Mouse (Mus musculus) neural tube, embryonic 12.5 days (tissue): ENCODE measurements around the gene Rag1. TPM values are rescaled to one million over a fixed set of nuclear protein-coding genes. Genes with fewer than 3 reads are reported as not detected.
A peak's percentile ranks its signal among the peaks of the same experiment; 100 is the strongest.

ENCODE experiments used
- ATAC-seq: fragments of 200-750 bp; cut with Nextera tagmentation; 2 replicates; pipeline ENCODE4 v1.8.0; 2017; ENCODE audit warnings: low read depth, mild to moderate bottlenecking, moderate TSS enrichment, moderate library complexity; ENCODE audit not compliant: low FRiP score
- H3K27ac ChIP-seq: fragments of 300-500 bp; sonication (generic); 2 replicates; pipeline ENCODE4 v1.5.1; 2016
- H3K27me3 ChIP-seq: fragments of 300-500 bp; sonication (generic); replicated peaks from 2 replicates; pipeline ENCODE4 v1.6.1; 2016; ENCODE audit warnings: mild to moderate bottlenecking
- H3K36me3 ChIP-seq: fragments of 300-500 bp; sonication (generic); 2 replicates; pipeline ENCODE4 v1.6.1; 2016; ENCODE audit warnings: mild to moderate bottlenecking
- H3K4me1 ChIP-seq: fragments of 300-500 bp; sonication (generic); 2 replicates; pipeline ENCODE4 v1.6.1; 2016
- H3K4me2 ChIP-seq: fragments of 300-500 bp; sonication (generic); replicated peaks from 2 replicates; pipeline ENCODE4 v1.6.1; 2016; ENCODE audit warnings: mild to moderate bottlenecking
- H3K4me3 ChIP-seq: fragments of 300-500 bp; sonication (generic); 2 replicates; pipeline ENCODE4 v1.5.1; 2016
- H3K9ac ChIP-seq: fragments of 300-500 bp; sonication (generic); 2 replicates; pipeline ENCODE4 v1.6.1; 2016; ENCODE audit warnings: mild to moderate bottlenecking
- H3K9me3 ChIP-seq: fragments of 300-500 bp; sonication (generic); 2 replicates; pipeline ENCODE4 v1.6.1; 2016; ENCODE audit warnings: mild to moderate bottlenecking
- WGBS: fragments of 180-500 bp; shearing (Covaris S2); methylation state at CpG from one replicate; pipeline ENCODE4 v1.1.7; 2016; 5-methylcytosine and 5-hydroxymethylcytosine counted together
- polyA plus RNA-seq: library from polyadenylated mRNA; unstranded; fragments of >200 nt; fragmentation: Nextera tagmentation; extraction: Ambion mirVana; gene quantifications from 2 replicates; pipeline ENCODE4 v1.2.1, GENCODE M21; 2016

Rag1 gene
- polyA plus RNA-seq: 0.10 TPM in 2 replicates

DNA sequence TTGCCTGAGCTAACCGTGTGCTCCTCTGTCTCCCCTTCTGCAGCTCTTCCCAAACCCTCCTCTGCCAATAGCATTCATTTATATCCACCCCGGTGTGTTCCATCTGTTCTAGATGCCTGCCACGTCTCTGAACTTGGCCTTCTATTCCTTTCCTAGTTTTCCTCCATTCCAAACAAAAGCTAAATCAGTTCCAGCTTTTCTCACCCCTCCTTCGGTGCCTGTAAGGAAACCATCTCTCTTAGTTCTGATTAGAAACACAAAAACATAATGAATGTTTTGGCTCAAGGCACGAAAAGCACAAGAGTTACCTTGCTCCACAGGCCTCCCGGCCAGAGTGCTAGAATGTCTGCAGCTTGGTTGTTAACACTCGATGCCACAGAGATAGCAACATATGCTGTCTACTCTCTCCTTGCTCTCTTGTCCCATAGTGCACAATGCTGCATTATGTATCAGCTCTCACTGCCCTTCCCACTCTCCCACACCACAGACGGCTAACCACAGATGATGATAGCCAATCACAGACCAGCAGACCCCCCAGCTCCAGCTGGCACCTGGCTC, at the start of gene Rag1, which contains the start of gene B230118H07Rik:
Gene Rag1, minus strand, starts transcription at position 388 of the 558 bp plus-strand sequence.
Gene B230118H07Rik, minus strand, starts transcription at position 419 of the 558 bp plus-strand sequence.
- no peaks in the 10 kb centered on the region for H3K27me3 ChIP-seq
- 0 out of 2 replicates have a peak, but pooled peaks cover 3% of the 10 kb centered on the region for H3K4me1 ChIP-seq
- WGBS: 52% methylated on average over 8 of the region's 8 CpGs
- no peak within 1 kb of the TSS for H3K4me3 ChIP-seq
- H3K9me3 ChIP-seq: no peaks in the 10 kb centered on the region
- no peak within 1 kb of the TSS for H3K4me2 ChIP-seq
- H3K9ac ChIP-seq: no peak within 1 kb of the TSS
- ATAC-seq: no peak
- H3K36me3 ChIP-seq: no peaks in the 10 kb centered on the region
- no peak within 1 kb of the TSS for H3K27ac ChIP-seq

DNA sequence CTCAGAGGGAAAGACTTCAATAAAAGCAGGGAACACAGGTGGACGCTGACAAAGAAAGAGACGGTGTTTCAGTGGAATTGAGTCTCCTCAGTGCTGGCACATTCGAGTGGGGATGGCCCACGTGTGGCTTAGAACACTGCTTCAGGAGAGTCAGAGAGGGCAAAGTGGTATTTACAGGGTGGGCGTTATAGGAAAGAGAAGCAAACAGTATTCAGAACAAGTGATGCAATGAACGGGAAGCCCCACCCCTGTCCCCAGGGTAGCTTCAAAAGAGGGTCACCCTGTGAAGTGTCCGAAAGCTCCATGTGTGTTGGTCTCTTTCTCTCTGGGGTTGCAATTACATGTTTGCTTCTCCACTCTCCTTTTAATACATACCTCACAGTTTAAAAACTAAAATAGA, 46.3 kb upstream of the Rag1 start:
- WGBS: 89% methylated on average over 7 of the region's 7 CpGs
- Histone ChIP-seq H3K27ac (no peak overlapping the region), H3K9me3 (no peaks in the 10 kb centered on the region), H3K27me3 (no peaks in the 10 kb centered on the region), H3K36me3 (peaks cover 54% of the 10 kb centered on the region), H3K9ac (no peak overlapping the region), H3K4me3 (no peak overlapping the region), H3K4me1 (no peaks in the 10 kb centered on the region), H3K4me2 (no peak overlapping the region)
- no peak for ATAC-seq

DNA sequence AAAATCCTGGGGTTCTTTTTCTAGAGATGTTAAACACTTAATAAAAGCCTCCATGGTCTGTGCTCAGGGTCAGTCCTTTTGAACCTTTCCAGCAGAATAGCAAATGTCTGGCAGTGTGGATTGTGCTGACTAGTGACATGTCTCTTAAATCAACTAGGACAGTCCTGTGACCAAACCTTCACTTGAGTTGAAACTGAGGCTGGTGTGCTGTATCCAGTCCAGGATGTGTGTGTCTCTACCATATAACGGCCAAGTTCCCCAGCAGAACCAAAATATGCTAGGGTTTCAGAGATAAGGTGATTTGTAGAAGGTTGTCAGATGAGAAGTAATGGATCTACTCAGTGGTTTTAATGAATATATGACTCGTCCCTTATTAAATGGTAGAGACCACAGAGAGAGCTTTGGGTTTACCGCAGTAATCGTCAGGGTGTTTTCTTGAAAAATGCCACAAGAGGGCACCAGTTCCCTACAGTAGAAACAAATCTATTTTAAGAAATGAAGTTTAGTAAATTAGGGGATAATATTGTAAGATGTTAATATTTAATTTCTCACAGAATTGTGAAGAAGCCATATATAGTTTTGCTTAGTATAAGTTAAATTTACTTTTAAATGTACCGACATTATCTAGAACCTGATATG, 44.4 kb upstream of the Rag1 start:
- Histone ChIP-seq H3K4me2 (no peak overlapping the region), H3K9ac (no peak overlapping the region), H3K27me3 (no peaks in the 10 kb centered on the region), H3K27ac (no peak overlapping the region), H3K36me3 (peaks cover 57% of the 10 kb centered on the region), H3K9me3 (no peaks in the 10 kb centered on the region), H3K4me3 (no peak overlapping the region), H3K4me1 (no peaks in the 10 kb centered on the region)
- 67% methylated on average over 5 of the region's 5 CpGs for WGBS
- 0 out of 2 replicates have a peak, but pooled peaks have one; percentile 48 for ATAC-seq

DNA sequence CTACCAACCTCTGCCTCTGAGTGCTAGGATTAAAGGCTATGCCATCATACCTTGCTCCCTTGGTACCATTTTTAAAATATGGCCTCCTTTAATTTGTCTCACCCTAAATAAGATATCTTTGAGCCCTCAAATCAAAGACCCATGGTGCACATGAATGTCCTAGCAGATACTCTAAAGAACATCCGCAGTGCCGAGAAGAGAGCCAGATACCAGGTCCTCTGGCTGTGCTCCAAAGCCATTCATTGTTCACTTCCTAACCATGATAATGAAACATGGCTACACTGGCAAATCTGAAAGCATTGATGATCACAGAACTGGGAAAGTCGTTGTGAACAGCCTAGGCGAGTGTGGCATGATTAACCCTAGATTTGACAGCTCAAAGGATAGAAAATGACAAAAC, 43.7 kb upstream of the Rag1 start:
- H3K4me1 ChIP-seq: no peaks in the 10 kb centered on the region
- peaks cover 50% of the 10 kb centered on the region for H3K36me3 ChIP-seq
- no peaks in the 10 kb centered on the region for H3K27me3 ChIP-seq
- no peak overlapping the region for H3K9ac ChIP-seq
- H3K4me2 ChIP-seq: no peak overlapping the region
- H3K9me3 ChIP-seq: no peaks in the 10 kb centered on the region
- WGBS: 81% methylated on average over 4 of the region's 4 CpGs
- no peak overlapping the region for H3K27ac ChIP-seq
- H3K4me3 ChIP-seq: no peak overlapping the region
- ATAC-seq: no peak

DNA sequence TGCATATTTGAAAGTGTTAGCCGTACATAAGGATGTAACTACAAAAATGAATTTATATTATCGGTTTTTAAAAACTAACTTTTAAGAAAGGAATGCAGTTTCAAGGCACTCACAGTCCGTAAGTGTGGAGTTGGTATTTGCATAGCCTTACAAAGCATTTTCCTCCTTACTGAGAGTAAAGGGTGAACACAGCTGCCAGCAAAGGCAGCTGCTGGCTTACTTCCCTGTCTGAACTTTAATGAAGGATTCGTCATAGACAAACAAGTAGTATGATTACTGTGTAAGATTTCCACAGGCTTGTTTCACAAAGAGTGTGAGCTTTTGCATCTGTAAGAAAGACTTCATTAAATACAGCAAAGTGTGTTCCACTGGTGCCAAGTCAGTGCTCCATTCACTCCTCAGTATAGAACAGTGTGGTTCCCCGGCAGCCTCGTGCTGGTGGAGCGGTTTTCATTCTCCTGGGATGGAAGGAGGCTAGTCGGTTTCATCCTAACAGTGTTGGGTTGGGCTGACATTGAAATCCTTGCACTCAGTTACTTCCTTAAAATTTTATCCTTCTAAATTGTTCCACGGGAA, 41.0 kb upstream of the Rag1 start:
- no peaks in the 10 kb centered on the region for H3K4me1 ChIP-seq
- 93% methylated on average over 9 of the region's 9 CpGs for WGBS
- peaks cover 52% of the 10 kb centered on the region for H3K36me3 ChIP-seq
- H3K9ac ChIP-seq: no peak overlapping the region
- no peak overlapping the region for H3K27ac ChIP-seq
- no peak overlapping the region for H3K4me2 ChIP-seq
- no peaks in the 10 kb centered on the region for H3K9me3 ChIP-seq
- H3K27me3 ChIP-seq: no peaks in the 10 kb centered on the region
- no peak for ATAC-seq
- H3K4me3 ChIP-seq: no peak overlapping the region

DNA sequence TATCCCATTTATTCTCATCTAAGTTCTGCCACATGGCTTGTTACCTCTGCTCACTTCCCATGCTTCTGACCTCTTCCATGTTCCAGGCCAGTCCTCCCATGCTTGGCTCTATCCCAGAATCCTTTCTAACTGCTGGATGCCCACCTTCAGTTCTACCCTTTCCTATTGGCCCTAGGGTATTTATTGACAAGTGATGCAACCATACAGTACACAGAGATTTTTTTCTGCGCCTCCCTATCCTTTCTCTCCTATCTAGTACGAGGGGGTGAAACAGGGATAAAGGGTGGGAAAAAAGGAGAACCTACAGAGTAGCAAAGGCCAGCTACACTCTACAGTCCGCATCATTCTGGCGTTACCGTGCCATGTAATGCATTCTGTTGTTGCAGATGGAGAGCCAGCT, 38.7 kb upstream of the Rag1 start:
- Histone ChIP-seq H3K36me3 (peaks cover 53% of the 10 kb centered on the region), H3K9ac (no peak overlapping the region), H3K9me3 (no peaks in the 10 kb centered on the region), H3K27ac (no peak overlapping the region), H3K4me2 (no peak overlapping the region), H3K4me1 (no peaks in the 10 kb centered on the region), H3K27me3 (no peaks in the 10 kb centered on the region), H3K4me3 (no peak overlapping the region)
- no peak for ATAC-seq
- WGBS: 84% methylated on average over 5 of the region's 5 CpGs

- 92% methylated on average over 12 of the region's 12 CpGs for WGBS
- Histone ChIP-seq H3K27ac (no peak overlapping the region), H3K4me3 (no peak overlapping the region), H3K9ac (no peak overlapping the region), H3K9me3 (no peaks in the 10 kb centered on the region), H3K27me3 (no peaks in the 10 kb centered on the region), H3K4me2 (no peak overlapping the region), H3K4me1 (peaks cover 5% of the 10 kb centered on the region), H3K36me3 (peaks cover 32% of the 10 kb centered on the region)
- no peak for ATAC-seq
These were observed 35.1 kb upstream of the Rag1 start for GRCm38 (mm10) chr2:101684421-101684820.

GRCm38 (mm10) chr2:101679164-101679784, 30.0 kb upstream of the Rag1 start:
- no peak for ATAC-seq
- Histone ChIP-seq H3K27ac (no peak overlapping the region), H3K27me3 (no peaks in the 10 kb centered on the region), H3K36me3 (peaks cover under 1% of the 10 kb centered on the region; the same call in 1 of the 2 replicates), H3K9me3 (no peaks in the 10 kb centered on the region), H3K4me2 (peak overlapping the region; percentile 76), H3K9ac (peak overlapping the region; percentile 95), H3K4me1 (peaks cover 11% of the 10 kb centered on the region), H3K4me3 (peak overlapping the region; percentile 95)
- WGBS: 4% methylated on average over 15 of the region's 15 CpGs

- Histone ChIP-seq H3K36me3 (no peaks in the 10 kb centered on the region), H3K27me3 (no peaks in the 10 kb centered on the region), H3K9ac (peak within 1 kb of the TSS; percentile 95), H3K9me3 (no peaks in the 10 kb centered on the region), H3K4me3 (peak within 1 kb of the TSS; percentile 95), H3K27ac (0 out of 2 replicates have a peak within 1 kb of the TSS, but pooled peaks have one; percentile 20), H3K4me1 (peaks cover 11% of the 10 kb centered on the region), H3K4me2 (peak within 1 kb of the TSS; percentile 76)
- WGBS: under 1% methylated on average over 68 of the region's 68 CpGs
- ATAC-seq: peak; percentile 96
These were observed 29.1 kb upstream of the Rag1 start, which contains the start of gene Traf6 for GRCm38 (mm10) chr2:101678236-101679021. Gene Traf6 (plus strand): TSS chr2:101678429.

GRCm38 (mm10) chr2:101673547-101673946, 24.2 kb upstream of the Rag1 start:
- Histone ChIP-seq H3K9me3 (no peaks in the 10 kb centered on the region), H3K4me1 (no peaks in the 10 kb centered on the region), H3K4me3 (no peak overlapping the region), H3K4me2 (no peak overlapping the region), H3K36me3 (no peaks in the 10 kb centered on the region), H3K27ac (no peak overlapping the region), H3K27me3 (no peaks in the 10 kb centered on the region), H3K9ac (no peak overlapping the region)
- ATAC-seq: no peak
- 83% methylated on average over 3 of the region's 3 CpGs for WGBS

DNA sequence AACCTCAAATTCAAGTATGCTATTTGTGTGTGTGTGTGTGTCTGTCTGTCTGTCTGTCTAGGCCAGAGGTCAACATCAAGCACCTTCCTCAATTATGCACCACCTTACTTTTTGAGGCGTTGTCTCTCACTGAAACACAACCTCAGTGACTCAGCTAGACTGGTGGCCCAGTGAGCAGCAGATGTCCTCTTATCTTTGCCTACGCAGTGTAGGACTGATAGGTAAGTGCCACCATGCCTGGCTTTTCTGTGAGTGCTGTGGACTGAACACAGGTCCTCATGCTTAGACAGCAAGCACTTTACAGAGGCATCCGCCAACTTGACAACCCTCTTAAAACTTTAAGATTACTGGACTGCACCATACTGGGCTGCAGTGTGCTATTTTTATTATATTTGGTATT, 19.4 kb upstream of the Rag1 start:
- Histone ChIP-seq H3K27me3 (no peaks in the 10 kb centered on the region), H3K4me1 (no peaks in the 10 kb centered on the region), H3K9ac (no peak overlapping the region), H3K27ac (no peak overlapping the region), H3K4me3 (no peak overlapping the region), H3K36me3 (no peaks in the 10 kb centered on the region), H3K9me3 (no peaks in the 10 kb centered on the region), H3K4me2 (no peak overlapping the region)
- no peak for ATAC-seq
- 93% methylated on average over 3 of the region's 3 CpGs for whole genome bisulfite sequencing

DNA sequence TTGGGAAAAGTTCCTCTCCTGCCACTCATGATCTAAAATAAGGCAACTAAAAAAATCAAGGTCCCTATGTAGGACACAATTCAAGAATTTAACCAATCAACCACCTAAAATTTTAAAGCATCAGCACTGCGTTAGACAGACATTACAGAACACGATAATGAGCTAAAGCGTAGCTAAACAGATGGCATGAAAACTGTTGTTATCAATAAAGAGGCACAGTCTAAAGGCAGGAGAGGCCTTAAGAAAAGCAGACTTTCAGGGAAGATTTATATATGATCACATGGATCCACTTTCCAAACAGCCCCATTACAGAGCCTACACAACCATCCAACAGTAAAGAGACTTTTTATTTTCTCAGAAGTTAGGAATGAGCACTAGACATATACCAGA, 16.4 kb upstream of the Rag1 start:
- no peak overlapping the region for H3K27ac ChIP-seq
- no peaks in the 10 kb centered on the region for H3K4me1 ChIP-seq
- H3K9me3 ChIP-seq: no peaks in the 10 kb centered on the region
- H3K4me3 ChIP-seq: no peak overlapping the region
- peak; percentile 54 for ATAC-seq
- no peaks in the 10 kb centered on the region for H3K27me3 ChIP-seq
- 58% methylated on average over 3 of the region's 3 CpGs for WGBS
- no peak overlapping the region for H3K9ac ChIP-seq
- H3K4me2 ChIP-seq: no peak overlapping the region
- H3K36me3 ChIP-seq: no peaks in the 10 kb centered on the region
